Mouse (Mus musculus) small intestine, adult 10 weeks (tissue): ENCODE data around the gene Ifit1. TPM values are rescaled to one million over a fixed set of nuclear protein-coding genes. Genes with fewer than 3 reads are reported as not detected.

ENCODE experiments used
- polyA plus RNA-seq: library from polyadenylated mRNA; stranded (reverse); fragments of 350-450 nt; fragmentation: Illumina TruSeq; extraction: RNeasy Lipid Tissue Mini Kit (QIAGEN cat#74804); gene quantifications from one replicate; pipeline ENCODE4 v1.2.3, GENCODE M21; 2014; ENCODE audit warnings: low replicate concordance

Ifit1 gene
- 95.2 TPM for polyA plus RNA-seq

DNA sequence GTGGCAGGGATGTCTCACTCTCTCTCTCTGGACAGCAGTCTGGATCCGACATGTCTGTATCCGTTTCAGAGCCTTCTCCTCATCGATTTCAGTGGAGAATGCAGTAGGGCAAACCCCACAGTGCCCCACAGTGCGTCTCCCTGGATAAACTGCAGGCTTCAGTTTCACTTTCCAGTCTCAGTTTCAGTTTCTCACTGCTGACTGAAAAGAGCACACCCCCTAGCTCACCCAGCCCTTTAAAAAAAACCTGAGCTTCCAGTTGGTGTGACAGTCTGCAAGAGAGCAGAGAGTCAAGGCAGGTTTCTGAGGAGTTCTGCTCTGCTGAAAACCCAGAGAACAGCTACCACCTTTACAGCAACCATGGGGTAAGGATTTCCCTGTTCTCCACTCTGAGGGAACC, at the start of gene Ifit1, which contains the start of gene Ifit1bl2:
Gene Ifit1 (plus strand): TSS at position 249 of the 400 bp plus-strand sequence.
Gene Ifit1bl2 (minus strand): TSS at position 121 of the 400 bp plus-strand sequence.

DNA sequence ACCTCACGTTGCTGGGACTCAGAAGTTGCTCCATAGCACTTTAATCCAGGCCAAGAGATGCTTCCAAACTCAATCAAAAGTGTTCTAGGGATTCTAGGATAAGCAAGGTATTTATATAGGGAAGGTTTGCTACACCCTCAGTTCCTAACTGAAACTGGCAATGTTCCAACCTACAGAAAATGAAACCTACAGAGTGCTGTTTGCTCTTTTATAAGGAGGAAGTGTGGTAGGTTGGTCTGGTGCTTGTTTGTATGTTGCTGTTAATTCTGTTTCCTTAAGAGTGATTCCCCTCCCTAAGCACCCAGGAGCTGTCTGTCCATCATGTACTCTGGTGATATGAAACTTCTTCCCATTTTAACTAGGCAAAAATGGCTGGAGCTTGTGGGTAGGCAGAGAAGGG, 38.8 kb upstream of the Ifit1 start, which contains the start of gene Ifit1bl1:
Gene Ifit1bl1 (minus strand): TSS at position 69 of the 400 bp plus-strand sequence.

DNA sequence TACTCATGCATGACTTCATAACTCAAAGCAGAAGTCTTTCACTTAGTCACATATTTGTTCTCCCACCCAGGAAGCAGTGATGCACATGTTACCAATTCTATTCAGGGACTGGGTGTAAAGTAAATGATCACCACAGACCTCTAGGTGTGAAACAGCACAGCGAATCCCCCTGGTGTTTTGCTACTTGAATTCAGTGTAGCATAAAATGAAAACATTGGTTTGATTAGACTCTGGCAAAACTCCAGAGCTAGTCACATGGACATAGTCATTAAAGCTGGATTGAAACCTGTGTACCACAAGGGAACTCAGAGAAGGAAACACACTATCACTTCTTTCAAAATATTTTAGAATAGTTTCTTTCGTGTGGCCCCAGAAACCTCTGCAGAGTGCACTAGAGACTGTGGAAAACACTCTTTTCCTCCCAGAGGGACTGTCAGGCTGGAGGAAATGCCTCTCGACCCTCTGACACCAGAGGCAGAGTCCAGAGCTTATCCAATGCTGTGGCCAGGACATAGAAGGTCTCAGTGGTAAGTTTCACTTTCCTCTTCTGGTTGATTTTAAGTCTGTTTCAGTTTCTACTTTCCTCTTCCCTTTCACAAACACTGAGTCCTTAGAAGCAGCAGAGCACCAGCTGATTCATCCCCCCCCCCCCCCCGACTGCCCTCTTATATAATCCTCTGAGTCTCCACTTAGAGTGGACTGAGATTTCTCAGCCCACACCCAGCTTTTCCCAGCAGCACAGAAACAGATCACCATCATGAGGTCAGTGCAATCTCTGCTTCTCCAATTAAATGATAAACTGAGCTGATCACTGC, 33.2 kb upstream of the Ifit1 start, which contains the start of gene Ifit3b:
Gene Ifit3b (plus strand): TSS at position 734 of the 815 bp plus-strand sequence.

Other genes starting within 250 kb of the Ifit1 start
- gene Ch25h, start 165.7 kb upstream of the Ifit1 start, polyA plus RNA-seq: 3.3 TPM
- gene Lipa, start 113.4 kb upstream of the Ifit1 start, polyA plus RNA-seq: 190 TPM
- gene Ifit2, start 90.2 kb upstream of the Ifit1 start, polyA plus RNA-seq: 14.3 TPM
- 22.7 TPM for gene Ifit3, start 57.3 kb upstream of the Ifit1 start, polyA plus RNA-seq
- 169 TPM for gene Ifit1bl1, start 38.9 kb upstream of the Ifit1 start, polyA plus RNA-seq
- gene Ifit3b, start 32.9 kb upstream of the Ifit1 start, polyA plus RNA-seq: 5.6 TPM
- 470 TPM for gene Ifit1bl2, start 128 bp upstream of the Ifit1 start, polyA plus RNA-seq
- gene Slc16a12, start 106.4 kb downstream of the Ifit1 start, polyA plus RNA-seq: 8.1 TPM
- gene Pank1, start 238.6 kb downstream of the Ifit1 start, polyA plus RNA-seq: 36.8 TPM